In genomic region chr8:54894180-54894579, GRCm38 (mm10) we compare ENCODE assay signal across 21 mouse cellular contexts. TPM values are rescaled to one million over a fixed set of nuclear protein-coding genes. Genes with fewer than 3 reads are reported as not detected.
"Had no signal": no experiment of that assay in that cellular context is flagged by ENCODE, and none has a peak within 500 bp of the region (broad histone marks: within the 10 kb centered on the region; RNA-seq: fewer than 3 reads in every experiment).

No protein-coding gene starts in this region.

- H3K4me3 ChIP-seq: lung, embryonic 15.5 days; megakaryocyte, embryonic 14.5 days; midbrain, embryonic 13.5 days; midbrain, embryonic 15.5 days; neural tube, embryonic 12.5 days had no signal

- H3K9ac ChIP-seq: liver, postnatal 0 days; lung, embryonic 15.5 days; midbrain, embryonic 13.5 days; midbrain, embryonic 15.5 days; neural tube, embryonic 12.5 days had no signal

- H3K4me1 ChIP-seq: lung, embryonic 15.5 days; megakaryocyte, embryonic 14.5 days; midbrain, embryonic 13.5 days; midbrain, embryonic 15.5 days; neural tube, embryonic 12.5 days had no signal

- ATAC-seq: liver, postnatal 0 days; lung, postnatal 0 days; midbrain, embryonic 13.5 days; midbrain, embryonic 15.5 days had no signal

- H3K27ac ChIP-seq: lung, embryonic 15.5 days; macrophage; midbrain, embryonic 13.5 days; midbrain, embryonic 15.5 days; neural tube, embryonic 12.5 days had no signal

- DNase-seq: liver, postnatal 0 days; lung, adult 2 months; lung, postnatal 14 days; lung, postnatal 36 days; right cerebral cortex, postnatal 14 days; thymus, adult 18-20 months; thymus, postnatal 14 days; thymus, postnatal 36 days had no signal

- H3K27me3 ChIP-seq: lung, embryonic 15.5 days; megakaryocyte, embryonic 14.5 days; midbrain, embryonic 13.5 days; midbrain, embryonic 15.5 days; neural tube, embryonic 12.5 days had no signal

- H3K36me3 ChIP-seq: lung, embryonic 15.5 days; midbrain, embryonic 13.5 days; midbrain, embryonic 15.5 days; neural tube, embryonic 12.5 days had no signal

- H3K4me2 ChIP-seq: lung, embryonic 15.5 days; midbrain, embryonic 11.5 days; midbrain, embryonic 13.5 days; midbrain, embryonic 15.5 days; neural tube, embryonic 12.5 days had no signal

- H3K9me3 ChIP-seq: lung, embryonic 15.5 days; megakaryocyte, embryonic 14.5 days; midbrain, embryonic 13.5 days; midbrain, embryonic 15.5 days; neural tube, embryonic 12.5 days had no signal

RNA-seq across cellular contexts. Expression of gene Wdr17, which starts 7.2 kb away (rescaled TPM):
- total RNA-seq: megakaryocyte progenitor cell, adult 5-6 weeks; monocyte, adult 5-6 weeks; neutrophil, adult 5-6 weeks had no signal
- polyA plus RNA-seq: liver, postnatal 0 days; lung, adult 2 months; lung, postnatal 0 days; macrophage; spleen, adult 2 months; thymus, postnatal 0 days had no signal
